Mouse (Mus musculus): ENCODE results near the gene Pam.

- TF ChIP-seq CTCF (conservative IDR thresholded peaks at IDR 0.05; ENCODE audit: insufficient read depth, insufficient read length, low read depth, low read length) (no peak), POLR2A (IDR thresholded peaks at IDR 0.05; ENCODE audit: low read depth, low read length) (no peak)
Measured at GRCm38 (mm10) chr1:97962134-97962533, 133.3 kb downstream of the Pam start.

Measured in kidney, adult 2 months (tissue).